In genomic region chr6:136173191-136173896, GRCm38 (mm10) we compare ENCODE assay signal across 9 mouse cellular contexts. TPM values are rescaled to one million over a fixed set of nuclear protein-coding genes. Genes with fewer than 3 reads are reported as not detected.
A peak's percentile ranks its signal among the peaks of the same experiment; 100 is the strongest.
DNase-seq lines count a peak whose midpoint lies in the region; ATAC-seq and TF ChIP-seq lines count a peak whose summit lies in the region.
"Had no signal": no experiment of that assay in that cellular context is flagged by ENCODE, and none has a peak within 500 bp of the region (broad histone marks: within the 10 kb centered on the region; RNA-seq: fewer than 3 reads in every experiment).

TSS of gene Grin2b (minus strand) at chr6:136173511.

- no peaks in the 10 kb centered on the region for H3K9me3 ChIP-seq in forebrain, embryonic 14.5 days (replicated peaks; ENCODE audit: control insufficient read depth, low read length)

- H3K36me3 ChIP-seq in forebrain, embryonic 14.5 days (ENCODE audit: control insufficient read depth, insufficient read depth, low read length): no peaks in the 10 kb centered on the region

- H3K4me2 ChIP-seq in forebrain, embryonic 14.5 days (ENCODE audit: low read length): peak within 1 kb of the TSS; percentile 90

- peak within 1 kb of the TSS; percentile 61 for H3K4me3 ChIP-seq in forebrain, embryonic 14.5 days (ENCODE audit: low read depth, low read length)
- H3K4me3 ChIP-seq in layer of hippocampus, adult 2 months: peak within 1 kb of the TSS; percentile 63

- peak within 1 kb of the TSS; percentile 75 for H3K9ac ChIP-seq in forebrain, embryonic 14.5 days (ENCODE audit: low read length)

- WGBS in forebrain, embryonic 14.5 days: 2% methylated on average over 25 of the region's 30 CpGs

- H3K27me3 ChIP-seq in Patski: peaks cover 14% of the 10 kb centered on the region
- H3K27me3 ChIP-seq in forebrain, embryonic 14.5 days (replicated peaks; ENCODE audit: control insufficient read depth, insufficient read depth, low read length): peaks cover 8% of the 10 kb centered on the region; the same call in 1 of the 2 replicates
- H3K27me3 ChIP-seq: CH12.LX had no signal

- peak; percentile 17 for DNase-seq in gastrocnemius, postnatal 10 days
- DNase-seq in gastrocnemius, adult 18-20 months (ENCODE audit: low spot score): no peak
- DNase-seq in Patski (ENCODE audit: low read depth, low spot score) (no peak), adipocyte (ENCODE audit: low spot score) (no peak)
- DNase-seq in forebrain, embryonic 14.5 days (ENCODE audit: low spot score): peak; percentile 92
- DNase-seq in layer of hippocampus, adult 2 months (ENCODE audit: low spot score in 2 of 2): peak; percentile 75 to 76
- peak; percentile 37 for DNase-seq in lung, postnatal 10 days
- DNase-seq in right cerebral cortex, postnatal 36 days (ENCODE audit: low spot score in 2 of 2): peak; percentile 66 to 69

- H3K27ac ChIP-seq in forebrain, embryonic 14.5 days (ENCODE audit: low read depth, low read length): peak within 1 kb of the TSS; percentile 85
- H3K27ac ChIP-seq in layer of hippocampus, adult 2 months: peak within 1 kb of the TSS; percentile 98

- POLR2A ChIA-PET in Patski (lab: Charles Lee): no interaction called here

- peaks cover 3% of the 10 kb centered on the region; the same call in 1 of the 2 replicates for H3K4me1 ChIP-seq in forebrain, embryonic 14.5 days (ENCODE audit: control insufficient read depth, insufficient read depth, low read length)

- peak; percentile 8 for ATAC-seq in Patski
- peak; percentile 88 for ATAC-seq in forebrain, embryonic 14.5 days

- TF ChIP-seq CTCF in Patski (IDR thresholded peaks at IDR 0.05): peak; percentile 24
- peak; percentile 81 for TF ChIP-seq CTCF in layer of hippocampus, adult 2 months (conservative IDR thresholded peaks at IDR 0.05)

- in situ Hi-C loops in Patski (cut with MboI; ENCODE audit: low pct_unique_long_range_greater_than_20kb): no loop called here

- CTCF ChIA-PET in Patski (lab: Charles Lee): no interaction called here

RNA-seq across cellular contexts. Expression of gene Grin2b, which starts in this region (rescaled TPM):
- total RNA-seq in gastrocnemius, postnatal 10 days (2021): 1 to 10 TPM in 1 of 2 experiments, under 1 TPM in 1; 0.52 to 1.5 TPM
- under 1 TPM; 0.02 TPM for total RNA-seq in gastrocnemius, adult 18-20 months (2021)
- polyA plus RNA-seq in Patski (2021): not detected
- 22.3 and 46.3 TPM in 2 replicates for polyA plus RNA-seq in forebrain, embryonic 14.5 days (2014; fragmentation: Nextera tagmentation; extraction: Ambion mirVana)
- 100 to 1,000 TPM; 343 to 387 TPM for total RNA-seq in layer of hippocampus, adult 2 months (2021)
- total RNA-seq: CH12.LX had no signal

Comparison
In these comparisons a context has a peak if more than half of its experiments do, and no peak if none do; other contexts are left out.
1. RNA of gene Grin2b (total RNA-seq): 343 to 387 TPM in layer of hippocampus, adult 2 months; 0.52 to 1.5 TPM in gastrocnemius, postnatal 10 days and 0.02 TPM in gastrocnemius, adult 18-20 months; every median in the first group is over 100 times any median in the second.
2. RNA of gene Grin2b (polyA plus RNA-seq): 22.3 to 46.3 TPM in forebrain, embryonic 14.5 days; not detected in Patski (single experiment); every median in the first group is over 10 times any median in the second.
3. DNase-seq: peak in gastrocnemius, postnatal 10 days (single experiment), forebrain, embryonic 14.5 days (single experiment), layer of hippocampus, adult 2 months (2 of 2), lung, postnatal 10 days (single experiment) and right cerebral cortex, postnatal 36 days (2 of 2); none in gastrocnemius, adult 18-20 months (single experiment), Patski (single experiment) and adipocyte (single experiment).
4. Peak in ATAC-seq in Patski; RNA of the gene not detected or under 1 TPM.